Mouse (Mus musculus) right cerebral cortex, adult 2 months (tissue): ENCODE data around the gene Inpp5e.

Experiments used
- DNase-seq, 2 experiments: peaks; one replicate each; pipeline ENCODE4 v3.0.0; 2021 to 2022; ENCODE audit warnings: low spot score in 2 of 2

Gene Inpp5e

DNA sequence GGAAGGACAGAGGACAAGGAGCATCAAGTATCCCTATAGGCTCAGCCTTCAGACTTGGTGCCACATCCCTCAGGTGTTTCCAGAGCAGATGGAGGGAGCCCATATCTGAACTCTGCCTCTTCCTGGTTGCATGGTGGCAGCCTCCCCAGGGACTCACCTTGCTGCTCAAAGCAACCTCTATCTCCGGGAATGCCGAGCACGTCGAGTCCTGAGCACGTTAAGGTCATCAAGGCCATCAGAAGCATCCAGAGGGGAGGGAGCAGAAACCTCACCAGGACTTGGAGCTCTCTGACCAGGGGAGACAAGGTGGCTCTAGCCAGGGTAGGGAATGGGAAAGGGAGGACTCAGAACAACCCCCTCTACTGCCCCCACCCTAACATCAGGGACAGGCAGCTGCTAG is 45.5 kb downstream of the Inpp5e start:
- no peak for DNase-seq

DNA sequence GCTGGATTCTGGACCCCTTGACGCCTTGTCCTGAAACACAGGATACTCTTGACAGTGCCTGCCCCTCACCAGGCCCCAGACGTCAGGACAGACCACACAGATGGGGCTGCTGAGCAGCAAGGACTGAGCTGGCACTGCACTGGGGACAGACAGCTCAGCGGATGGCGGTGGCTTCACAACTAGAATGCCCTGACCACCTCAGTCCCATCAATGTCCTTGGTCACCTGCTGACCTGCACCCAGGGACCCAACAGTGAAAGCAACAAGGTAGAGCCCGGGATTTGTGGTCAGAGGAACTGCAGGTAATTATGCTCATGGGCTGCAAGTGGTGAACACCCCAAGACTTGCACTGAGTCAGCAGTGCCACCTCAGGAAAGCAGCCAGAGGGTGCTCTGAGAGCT is 46.0 kb downstream of the Inpp5e start:
- no peak for DNase-seq

GRCm38 (mm10) chr2:26360772-26361171 is 48.2 kb downstream of the Inpp5e start, which contains the start of gene Card9:
TSS of gene Card9 (minus strand) at chr2:26360918.
- DNase-seq = no peak

GRCm38 (mm10) chr2:26359983-26360382 is 49.0 kb downstream of the Inpp5e start:
- DNase-seq = no peak

DNA sequence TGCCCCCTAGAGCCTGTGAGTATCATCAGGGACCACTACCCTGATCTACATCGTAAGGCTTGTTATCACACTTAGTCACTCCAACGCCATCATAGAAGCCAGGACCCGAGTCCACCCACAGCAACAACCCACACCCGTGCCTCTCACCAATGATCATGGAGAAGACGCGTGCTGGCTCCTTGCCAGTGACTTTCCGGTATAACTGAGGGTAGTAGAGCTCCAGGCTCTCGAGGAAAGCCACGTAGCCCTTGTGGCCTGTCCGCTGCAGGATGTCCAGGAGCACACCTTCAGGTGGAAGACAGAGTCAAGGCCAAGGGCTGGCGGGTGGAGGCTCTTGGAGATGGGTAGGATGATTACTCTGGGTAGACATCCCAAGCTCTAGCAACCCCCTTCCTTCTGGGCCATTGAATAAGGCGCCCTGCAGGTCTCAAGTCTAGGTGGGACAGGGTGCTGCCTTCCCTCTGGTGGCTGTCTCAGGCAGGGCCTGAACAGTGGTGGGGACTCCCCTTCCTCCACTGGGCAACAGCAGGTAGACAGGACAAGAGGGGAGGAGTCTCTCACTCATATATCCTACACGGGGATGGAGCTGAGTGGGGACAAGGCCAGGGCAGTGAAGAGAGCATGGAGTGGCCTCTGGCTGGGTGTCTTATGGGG is 50.2 kb downstream of the Inpp5e start:
- DNase-seq = no peak

- no peak for DNase-seq
Measured at GRCm38 (mm10) chr2:26357484-26357883, 51.5 kb downstream of the Inpp5e start.

- DNase-seq = no peak
Measured at GRCm38 (mm10) chr2:26356678-26357077, 52.3 kb downstream of the Inpp5e start.

- DNase-seq = no peak
Measured at GRCm38 (mm10) chr2:26356231-26356630, 52.8 kb downstream of the Inpp5e start.

- DNase-seq = no peak
Measured at GRCm38 (mm10) chr2:26354401-26354800, 54.6 kb downstream of the Inpp5e start.

DNA sequence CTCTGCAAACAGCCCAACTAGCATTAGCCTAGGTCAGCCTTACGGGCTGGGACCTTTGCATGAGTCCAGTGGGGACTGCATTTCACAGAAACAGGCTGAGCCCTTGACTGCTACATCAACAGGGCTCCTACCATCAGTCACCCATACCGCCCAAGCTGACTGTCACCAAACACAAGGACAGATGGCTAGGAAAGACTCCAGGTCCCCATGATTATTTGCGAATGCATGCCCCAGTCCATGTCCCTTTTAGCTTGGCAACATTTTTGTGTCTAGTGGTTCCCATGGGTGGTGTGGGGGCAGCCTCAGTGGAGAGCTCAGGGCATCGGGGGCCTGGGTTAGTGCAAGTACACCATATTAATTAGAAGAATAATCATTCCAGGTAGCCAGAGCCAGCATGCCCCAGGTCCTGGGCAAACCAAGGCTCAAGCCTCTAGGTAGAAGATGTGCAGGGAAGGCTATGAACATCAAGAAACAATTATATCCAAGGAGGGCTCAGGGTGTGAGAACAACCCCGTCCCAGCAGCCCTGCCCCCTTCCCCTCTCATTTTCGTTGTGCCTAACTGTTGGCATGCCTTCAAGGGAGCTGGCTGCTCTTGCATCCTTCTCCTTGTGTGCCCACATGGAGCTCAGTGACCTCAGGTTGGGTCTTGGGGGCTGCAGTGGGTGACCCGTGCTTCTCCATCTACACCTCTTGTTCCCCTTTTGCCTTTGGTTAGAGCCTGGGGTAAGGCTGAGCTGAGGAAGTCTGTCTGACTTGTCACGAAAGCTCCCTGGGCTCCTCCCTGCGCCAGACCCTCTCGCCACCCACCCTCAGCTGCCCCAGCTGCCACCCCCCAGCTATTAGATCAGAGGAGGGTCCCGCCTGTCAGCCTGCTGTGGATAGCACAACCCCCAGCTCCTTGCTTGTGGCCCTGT is 55.7 kb downstream of the Inpp5e start:
- DNase-seq = no peak

GRCm38 (mm10) chr2:26352291-26352910 is 56.6 kb downstream of the Inpp5e start:
- DNase-seq = no peak

DNA sequence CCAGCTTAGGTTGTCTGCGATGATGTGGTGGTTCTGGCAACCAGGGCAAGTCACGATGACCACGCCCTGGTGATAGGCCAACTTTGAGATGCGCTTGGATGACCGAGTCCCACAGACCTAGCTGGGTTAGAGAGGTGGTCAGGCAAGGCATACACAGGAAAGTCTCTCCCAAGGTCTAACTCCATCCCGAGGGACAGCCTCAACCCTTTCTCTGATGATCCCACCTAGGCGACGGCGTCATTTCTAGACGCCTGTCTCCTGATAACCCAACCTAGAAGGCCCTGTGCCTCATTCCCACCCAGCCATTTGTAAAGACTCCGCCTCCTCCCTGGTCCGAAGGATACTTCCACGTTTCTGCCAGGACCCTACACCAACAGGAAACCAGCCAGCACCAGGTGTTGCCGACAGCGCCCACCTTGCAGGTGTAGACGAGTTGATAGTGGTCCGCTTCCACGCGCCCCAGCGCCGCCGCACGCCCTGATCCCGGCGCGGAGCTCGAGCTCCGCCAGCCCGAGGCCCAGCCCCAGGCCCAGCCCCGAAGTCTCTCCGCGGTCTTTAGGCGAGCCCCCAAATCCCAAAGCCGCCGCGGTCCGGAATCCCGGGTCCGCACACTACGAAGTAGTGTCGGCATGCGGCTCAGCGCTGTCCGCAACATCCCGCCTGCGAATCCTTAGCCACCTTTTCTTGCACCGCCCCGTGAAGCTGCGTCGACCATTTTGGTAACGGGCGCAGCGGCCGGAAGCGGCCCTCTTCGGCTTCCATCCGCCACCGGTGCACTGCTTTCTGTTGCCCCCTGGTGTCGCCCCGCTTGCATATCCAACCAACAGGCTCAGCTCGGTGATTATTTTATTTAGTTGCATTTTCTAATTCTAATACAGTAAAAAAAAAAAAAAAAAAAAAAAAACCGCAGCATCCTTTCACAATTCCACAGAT is 57.4 kb downstream of the Inpp5e start, which contains the start of gene Dnlz:
Gene Dnlz, minus strand, starts transcription at position 753 of the 933 bp plus-strand sequence.
- peak; percentile 94 to 97 for DNase-seq

- no peak for DNase-seq
Measured at GRCm38 (mm10) chr2:26348241-26348640, 60.8 kb downstream of the Inpp5e start.
